Mouse (Mus musculus) midbrain, embryonic 16.5 days (tissue): ENCODE results near the gene Dcdc2b. TPM values are rescaled to one million over a fixed set of nuclear protein-coding genes. Genes with fewer than 3 reads are reported as not detected.

Source experiments
- ATAC-seq: fragments of 200-750 bp; cut with Nextera tagmentation; 2 replicates; pipeline ENCODE4 v1.8.0; 2017; ENCODE audit warnings: moderate TSS enrichment
- H3K27ac ChIP-seq: fragments of 300-500 bp; sonication (generic); 2 replicates; pipeline ENCODE4 v1.5.1; 2014; ENCODE audit warnings: mild to moderate bottlenecking, low read length, mixed read lengths
- H3K27me3 ChIP-seq: fragments of 300-500 bp; sonication (generic); 2 replicates; pipeline ENCODE4 v1.6.1; 2014; ENCODE audit warnings: low read depth, low read length, mixed read lengths; ENCODE audit not compliant: control insufficient read depth, insufficient read depth
- H3K36me3 ChIP-seq: fragments of 300-500 bp; sonication (generic); 2 replicates; pipeline ENCODE4 v1.6.1; 2014; ENCODE audit warnings: mild to moderate bottlenecking, low read length, moderate library complexity, mixed read lengths; ENCODE audit not compliant: control insufficient read depth, insufficient read depth
- H3K4me1 ChIP-seq: fragments of 300-500 bp; sonication (generic); 2 replicates; pipeline ENCODE4 v1.6.1; 2014; ENCODE audit warnings: mild to moderate bottlenecking, low read length, mixed read lengths; ENCODE audit not compliant: control insufficient read depth, insufficient read depth
- H3K4me2 ChIP-seq: fragments of 300-500 bp; sonication (generic); 2 replicates; pipeline ENCODE4 v1.6.1; 2014; ENCODE audit warnings: mild to moderate bottlenecking, low read length, mixed read lengths
- H3K4me3 ChIP-seq: fragments of 300-500 bp; sonication (generic); 2 replicates; pipeline ENCODE4 v1.5.1; 2014; ENCODE audit warnings: low read depth, mild to moderate bottlenecking, low read length, moderate library complexity, mixed read lengths
- H3K9ac ChIP-seq: fragments of 300-500 bp; sonication (generic); 2 replicates; pipeline ENCODE4 v1.6.1; 2014; ENCODE audit warnings: low read depth, low read length, mixed read lengths
- H3K9me3 ChIP-seq: fragments of 300-500 bp; sonication (generic); replicated peaks from 2 replicates; pipeline ENCODE4 v1.6.1; 2014; ENCODE audit warnings: mild to moderate bottlenecking, low read length, mixed read lengths; ENCODE audit not compliant: control insufficient read depth, poor library complexity, severe bottlenecking
- WGBS: fragments of 180-500 bp; shearing (Covaris S2); extraction: QIAGEN DNeasy Blood & Tissue Kit; methylation state at CpG from one replicate; pipeline ENCODE4 v1.1.7; 2014; 5-methylcytosine and 5-hydroxymethylcytosine counted together
- polyA plus RNA-seq: library from polyadenylated mRNA; unstranded; fragments of >200 nt; fragmentation: Nextera tagmentation; extraction: Ambion mirVana; gene quantifications from 2 replicates; pipeline ENCODE4 v1.2.1, GENCODE M21; 2015

Dcdc2b gene
- polyA plus RNA-seq, 1 experiment from 2014 or later, result 4.1 TPM

- peaks cover 25% of the 10 kb centered on the region for H3K36me3 ChIP-seq
- peak within 1 kb of the TSS; percentile 99 for H3K4me2 ChIP-seq
- peak within 1 kb of the TSS; percentile 71 for H3K4me3 ChIP-seq
- H3K27me3 ChIP-seq, result no peaks in the 10 kb centered on the region
- ATAC-seq, result peak; percentile 47
- peak within 1 kb of the TSS; percentile 82 for H3K9ac ChIP-seq
- peaks cover 38% of the 10 kb centered on the region for H3K4me1 ChIP-seq
- H3K27ac ChIP-seq, result peak within 1 kb of the TSS; percentile 98
- no peaks in the 10 kb centered on the region for H3K9me3 ChIP-seq
- WGBS, result 0% methylated on average over 10 of the region's 10 CpGs
These were observed 9.6 kb upstream of the Dcdc2b start, which contains the start of gene Ccdc28b for GRCm38 (mm10) chr4:129623681-129624091. Gene Ccdc28b, minus strand, starts transcription at chr4:129623947.

- Histone ChIP-seq H3K36me3 (peaks cover 18% of the 10 kb centered on the region), H3K4me1 (peaks cover 43% of the 10 kb centered on the region)
- 14% methylated on average over 8 of the region's 8 CpGs for WGBS
These were observed 8.9 kb upstream of the Dcdc2b start for GRCm38 (mm10) chr4:129622803-129623535.

DNA sequence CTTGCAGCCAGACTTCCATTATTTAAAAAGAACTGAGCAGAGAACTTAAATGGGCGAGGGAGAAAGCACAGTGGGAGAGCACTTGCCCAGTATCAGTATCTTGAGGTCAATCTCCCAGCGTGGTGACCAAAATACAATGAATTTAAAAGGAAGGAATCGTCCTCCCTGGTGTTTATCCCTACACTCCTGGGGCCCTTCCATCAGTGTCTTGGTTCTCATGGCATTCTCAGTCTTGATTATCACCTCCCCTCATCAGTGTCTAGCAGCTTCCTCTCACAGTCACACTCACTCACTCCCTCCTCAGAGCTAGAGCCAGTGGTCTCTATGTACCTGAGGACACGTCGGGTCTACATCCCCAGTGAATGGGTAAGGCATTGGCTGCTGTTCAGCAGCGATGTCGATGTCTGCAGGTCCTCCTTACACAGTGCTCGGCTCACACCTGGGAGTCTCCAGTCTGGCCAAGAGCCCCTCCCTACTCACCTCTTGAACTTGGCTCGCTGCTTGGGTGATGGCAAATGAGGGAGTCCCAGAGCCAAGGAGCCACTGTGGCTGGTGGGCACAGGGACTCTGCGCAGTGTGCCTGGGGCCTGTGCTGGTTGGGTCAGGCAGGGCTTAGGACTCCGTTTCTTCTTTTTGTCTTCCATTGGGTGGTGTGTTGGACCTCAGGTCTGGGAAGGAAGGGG lies 8.2 kb upstream of the Dcdc2b start:
- Histone ChIP-seq H3K4me3 (peak overlapping the region; percentile 71), H3K27ac (peak overlapping the region; percentile 98), H3K9ac (peak overlapping the region; percentile 82), H3K9me3 (no peaks in the 10 kb centered on the region), H3K36me3 (peaks cover 12% of the 10 kb centered on the region; the same call in 1 of the 2 replicates), H3K27me3 (no peaks in the 10 kb centered on the region), H3K4me2 (peak overlapping the region; percentile 99), H3K4me1 (peaks cover 46% of the 10 kb centered on the region)
- no peak for ATAC-seq
- 73% methylated on average over 11 of the region's 11 CpGs for WGBS

More at GRCm38 (mm10) chr4:129622803-129623535, 8.9 kb upstream of the Dcdc2b start:
- Histone ChIP-seq H3K27me3 (no peaks in the 10 kb centered on the region), H3K4me2 (peak overlapping the region; percentile 99), H3K9me3 (no peaks in the 10 kb centered on the region), H3K4me3 (peak overlapping the region; percentile 71), H3K27ac (peak overlapping the region; percentile 98), H3K9ac (peak overlapping the region; percentile 82)
- ATAC-seq, result no peak

DNA sequence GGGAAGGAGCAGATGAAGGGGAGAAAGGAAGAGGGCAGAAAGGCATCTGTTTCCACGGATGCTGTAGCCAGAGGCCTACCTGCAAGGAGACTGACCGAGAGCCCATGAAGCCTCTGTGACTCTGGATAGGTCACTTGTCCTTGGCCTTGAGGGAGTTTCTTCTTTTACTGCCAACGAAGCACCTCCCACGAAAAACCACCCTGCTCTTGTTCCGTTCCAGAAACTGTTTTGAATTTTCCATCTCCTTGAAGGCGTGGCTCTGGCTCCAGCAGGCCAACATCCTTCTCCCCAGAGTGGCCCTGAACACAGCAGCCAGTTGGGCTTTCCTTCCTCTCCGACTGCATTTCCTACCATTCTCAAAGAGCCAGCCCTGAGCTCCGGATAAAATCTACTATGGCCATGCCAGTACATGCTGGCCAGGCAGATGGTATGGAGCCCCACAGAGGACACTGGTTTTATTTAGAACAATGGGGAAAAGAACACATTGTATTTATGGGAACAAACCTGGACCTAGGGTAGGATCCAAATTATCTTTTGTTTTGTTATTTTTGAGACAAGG lies 7.3 kb upstream of the Dcdc2b start:
- H3K4me2 ChIP-seq, result peak overlapping the region; percentile 7; the same call in 1 of the 2 replicates
- H3K27me3 ChIP-seq, result no peaks in the 10 kb centered on the region
- peak overlapping the region; percentile 42; the same call in 1 of the 2 replicates for H3K9ac ChIP-seq
- peaks cover 46% of the 10 kb centered on the region for H3K4me1 ChIP-seq
- H3K9me3 ChIP-seq, result no peaks in the 10 kb centered on the region
- WGBS, result 83% methylated on average over 8 of the region's 8 CpGs
- H3K4me3 ChIP-seq, result no peak overlapping the region
- H3K36me3 ChIP-seq, result peaks cover 8% of the 10 kb centered on the region; the same call in 1 of the 2 replicates
- no peak for ATAC-seq
- H3K27ac ChIP-seq, result no peak overlapping the region

GRCm38 (mm10) chr4:129620419-129621282 lies 6.6 kb upstream of the Dcdc2b start:
- H3K4me1 ChIP-seq, result peaks cover 43% of the 10 kb centered on the region
- H3K4me3 ChIP-seq, result no peak overlapping the region
- H3K27me3 ChIP-seq, result no peaks in the 10 kb centered on the region
- WGBS, result 93% methylated on average over 11 of the region's 11 CpGs
- H3K9ac ChIP-seq, result peak overlapping the region; percentile 42; the same call in 1 of the 2 replicates
- H3K36me3 ChIP-seq, result peaks cover 4% of the 10 kb centered on the region; the same call in 1 of the 2 replicates
- H3K4me2 ChIP-seq, result no peak overlapping the region
- ATAC-seq, result no peak
- no peak overlapping the region for H3K27ac ChIP-seq
- H3K9me3 ChIP-seq, result no peaks in the 10 kb centered on the region

- Histone ChIP-seq H3K9me3 (no peaks in the 10 kb centered on the region), H3K4me3 (peak within 1 kb of the TSS; percentile 63), H3K4me1 (peaks cover 32% of the 10 kb centered on the region), H3K9ac (peak within 1 kb of the TSS; percentile 88), H3K36me3 (peaks cover 4% of the 10 kb centered on the region; the same call in 1 of the 2 replicates), H3K4me2 (peak within 1 kb of the TSS; percentile 94), H3K27ac (peak within 1 kb of the TSS; percentile 94), H3K27me3 (no peaks in the 10 kb centered on the region)
- peak; percentile 89 for ATAC-seq
- 4% methylated on average over 43 of the region's 44 CpGs for WGBS
These were observed 5.0 kb upstream of the Dcdc2b start, which contains the start of gene Iqcc for GRCm38 (mm10) chr4:129618786-129619691. Gene Iqcc, minus strand, starts transcription at chr4:129619099.

GRCm38 (mm10) chr4:129618031-129618430 lies 4.0 kb upstream of the Dcdc2b start:
- peak overlapping the region; percentile 63 for H3K4me3 ChIP-seq
- no peaks in the 10 kb centered on the region for H3K27me3 ChIP-seq
- peak overlapping the region; percentile 88 for H3K9ac ChIP-seq
- H3K9me3 ChIP-seq, result no peaks in the 10 kb centered on the region
- 93% methylated on average over 5 of the region's 5 CpGs for WGBS
- H3K27ac ChIP-seq, result peak overlapping the region; percentile 94
- H3K36me3 ChIP-seq, result peaks cover 4% of the 10 kb centered on the region; the same call in 1 of the 2 replicates
- H3K4me1 ChIP-seq, result peaks cover 31% of the 10 kb centered on the region
- ATAC-seq, result no peak
- H3K4me2 ChIP-seq, result peak overlapping the region; percentile 94
